Mouse (Mus musculus) left cerebral cortex, adult 2 months (tissue): Measurements from ENCODE around the gene Farsa. TPM values are rescaled to one million over a fixed set of nuclear protein-coding genes. Genes with fewer than 3 reads are reported as not detected.
"Not testable (repeated sequence)": the region's sequence is repeated elsewhere in the genome, so short reads cannot be mapped to it uniquely, and the experiment has no call there.

Source experiments
- DNase-seq, 2 experiments: peaks; one replicate each; pipeline ENCODE4 v3.0.0; 2021 to 2022; ENCODE audit warnings: low spot score in 2 of 2, mixed read lengths in 1 of 2; ENCODE audit errors: extremely low spot score in 1 of 2
- H3K27ac ChIP-seq: fragments of 200-600 bp; 2 replicates; pipeline ENCODE4 v1.8.1; 2022
- H3K4me3 ChIP-seq: fragments of 200-600 bp; 2 replicates; pipeline ENCODE4 v1.8.1; 2022
- CTCF ChIP-seq: fragments of 200-600 bp; IDR thresholded peaks from 2 replicates; pipeline ENCODE4 v1.8.1; 2022; ENCODE audit warnings: antibody characterized with exemption, mild to moderate bottlenecking, moderate library complexity
- intact Hi-C: fragments of 180-260 bp; cut with DNase I; formaldehyde crosslinking; loops from one replicate; pipeline ENCODE4 v1.15.1; 2025
- total RNA-seq, 2 experiments: library from RNA; stranded (reverse); gene quantifications; 2 replicates each; pipeline ENCODE4 v1.2.3; 2021

The Farsa gene
- total RNA-seq, 2 experiments from 2014 or later, result 49.8 to 50.1 TPM

GRCm38 (mm10) chr8:84892993-84893708 is 36.4 kb downstream of the Farsa start:
- intact Hi-C loops, result loop anchor here (2.0 to 5.0 kb wide), 2 partner anchors 14 to 36 kb away; partner anchors contain the start of gene Farsa
- H3K27ac ChIP-seq, result peak overlapping the region; percentile 49; the same call in 1 of the 2 replicates
- TF ChIP-seq CTCF, result no peak
- no peak for DNase-seq
- H3K4me3 ChIP-seq, result peak overlapping the region; percentile 81

- Histone ChIP-seq H3K4me3 (peak within 1 kb of the TSS; percentile 81), H3K27ac (peak within 1 kb of the TSS; percentile 49; the same call in 1 of the 2 replicates)
- no peak for TF ChIP-seq CTCF
- peak; percentile 87 to 89 for DNase-seq
- intact Hi-C loops, result loop anchor here (2.0 to 5.0 kb wide), 2 partner anchors 15 to 36 kb away; partner anchors contain the start of gene Farsa
These were observed 36.9 kb downstream of the Farsa start, which contains the start of gene Gcdh for GRCm38 (mm10) chr8:84893709-84894134. TSS of gene Gcdh (minus strand) at chr8:84893921.

- Histone ChIP-seq H3K4me3 (no peak overlapping the region), H3K27ac (no peak overlapping the region)
- no peak for DNase-seq
- intact Hi-C loops, result no loop called here
- TF ChIP-seq CTCF, result no peak
These were observed 39.2 kb downstream of the Farsa start for GRCm38 (mm10) chr8:84895963-84896362.

GRCm38 (mm10) chr8:84901071-84901470 is 44.3 kb downstream of the Farsa start:
- Histone ChIP-seq H3K27ac (no peak overlapping the region), H3K4me3 (no peak overlapping the region)
- intact Hi-C loops, result no loop called here
- no peak for DNase-seq
- TF ChIP-seq CTCF, result no peak

GRCm38 (mm10) chr8:84901752-84902151 is 45.0 kb downstream of the Farsa start, which contains the start of gene Klf1:
TSS of gene Klf1 (plus strand) at chr8:84901928.
- intact Hi-C loops, result no loop called here
- Histone ChIP-seq H3K4me3 (peak within 1 kb of the TSS; percentile 63), H3K27ac (peak within 1 kb of the TSS; percentile 62; the same call in 1 of the 2 replicates)
- TF ChIP-seq CTCF, result no peak
- no peak for DNase-seq

- TF ChIP-seq CTCF, result no peak
- intact Hi-C loops, result no loop called here
- H3K4me3 ChIP-seq, result peak overlapping the region; percentile 63
- no peak for DNase-seq
- H3K27ac ChIP-seq, result peak overlapping the region; percentile 62; the same call in 1 of the 2 replicates
These were observed 45.7 kb downstream of the Farsa start for GRCm38 (mm10) chr8:84902367-84902919.

GRCm38 (mm10) chr8:84902920-84903661 is 46.3 kb downstream of the Farsa start:
- Histone ChIP-seq H3K27ac (peak overlapping the region; percentile 62; the same call in 1 of the 2 replicates), H3K4me3 (peak overlapping the region; percentile 63)
- peak; percentile 91 to 93 for DNase-seq
- intact Hi-C loops, result no loop called here
- TF ChIP-seq CTCF, result peak; percentile 99

- Histone ChIP-seq H3K4me3 (no peak overlapping the region), H3K27ac (no peak overlapping the region)
- TF ChIP-seq CTCF, result no peak
- DNase-seq, result no peak
- intact Hi-C loops, result no loop called here
These were observed 47.6 kb downstream of the Farsa start for GRCm38 (mm10) chr8:84904351-84904750.

GRCm38 (mm10) chr8:84907037-84907436 is 50.2 kb downstream of the Farsa start:
- no peak for DNase-seq
- Histone ChIP-seq H3K27ac (no peak overlapping the region), H3K4me3 (no peak overlapping the region)
- TF ChIP-seq CTCF, result no peak
- intact Hi-C loops, result no loop called here

GRCm38 (mm10) chr8:84907493-84907892 is 50.7 kb downstream of the Farsa start:
- no peak for TF ChIP-seq CTCF
- intact Hi-C loops, result no loop called here
- no peak for DNase-seq
- Histone ChIP-seq H3K4me3 (no peak overlapping the region), H3K27ac (no peak overlapping the region)

GRCm38 (mm10) chr8:84907979-84908378 is 51.2 kb downstream of the Farsa start:
- H3K4me3 ChIP-seq, result peak overlapping the region; percentile 48
- H3K27ac ChIP-seq, intact Hi-C loops, DNase-seq: not testable (repeated sequence)
